Mouse (Mus musculus) naive thymus-derived CD4-positive, alpha-beta T cell, adult 2 months (primary cell): Measurements from ENCODE around the gene Dpp3.
A peak's percentile ranks its signal among the peaks of the same experiment; 100 is the strongest.
"Not testable (repeated sequence)": the region's sequence is repeated elsewhere in the genome, so short reads cannot be mapped to it uniquely, and the experiment has no call there.

Source experiments
- DNase-seq: peaks from one replicate; pipeline ENCODE4 v3.0.0-alpha.2; 2011; ENCODE audit warnings: low read depth

Dpp3 gene

GRCm38 (mm10) chr19:4896780-4897520 is 31.1 kb downstream of the Dpp3 start:
- no peak for DNase-seq

- DNase-seq, result no peak
Measured at GRCm38 (mm10) chr19:4891798-4892197, 36.3 kb downstream of the Dpp3 start.

DNA sequence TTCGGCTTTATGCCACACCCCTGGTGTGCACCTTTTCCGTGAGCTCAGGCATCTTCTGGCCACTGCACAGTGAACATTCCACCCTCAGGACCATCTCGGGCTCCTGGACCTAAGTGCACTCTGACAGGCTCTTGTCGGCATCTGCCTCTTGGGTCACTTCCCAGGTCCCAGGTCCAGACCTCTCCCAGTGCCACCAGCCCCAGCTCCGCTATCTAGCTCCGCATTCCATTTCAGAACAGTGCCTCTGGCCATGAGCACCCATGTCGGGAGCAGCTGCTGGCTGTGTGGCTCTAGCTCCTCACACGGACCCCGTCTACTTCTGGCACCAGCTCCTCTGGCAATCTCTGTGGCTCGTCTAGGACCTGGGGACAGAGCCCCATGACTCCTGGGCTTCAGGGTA is 38.3 kb downstream of the Dpp3 start:
- DNase-seq, result no peak

GRCm38 (mm10) chr19:4883961-4884360 is 44.1 kb downstream of the Dpp3 start:
- DNase-seq, result no peak

- no peak for DNase-seq
Measured at GRCm38 (mm10) chr19:4879324-4879703, 48.8 kb downstream of the Dpp3 start.

GRCm38 (mm10) chr19:4878405-4879323 is 49.4 kb downstream of the Dpp3 start, which contains the start of gene Zdhhc24:
Gene Zdhhc24, plus strand, starts transcription at chr19:4878668.
- peak; percentile 95 for DNase-seq

- DNase-seq, result no peak
Measured at GRCm38 (mm10) chr19:4877785-4878184, 50.3 kb downstream of the Dpp3 start, which contains the start of gene Actn3. Gene Actn3, minus strand, starts transcription at chr19:4877909.

DNA sequence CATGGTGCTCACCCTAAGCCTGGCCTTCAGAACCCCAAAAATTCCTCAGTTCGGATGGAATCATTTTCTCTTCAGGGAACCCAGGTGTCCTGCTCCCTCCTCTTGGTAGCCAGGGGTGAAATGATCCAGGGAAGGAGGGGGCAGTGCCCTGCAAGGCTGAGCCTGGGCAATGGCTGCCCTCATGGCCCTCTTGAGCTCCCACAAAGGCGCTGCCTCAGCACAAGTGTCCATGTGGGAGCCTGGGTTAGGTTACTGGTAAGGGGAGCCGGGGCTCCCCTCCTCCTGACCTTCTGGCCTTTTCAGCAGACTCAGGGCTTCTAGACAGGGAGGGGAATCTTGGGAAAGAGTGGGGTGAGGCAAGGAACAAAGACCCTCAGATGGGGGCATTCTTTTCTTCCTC is 51.3 kb downstream of the Dpp3 start:
- no peak for DNase-seq

- DNase-seq, result no peak
Measured at GRCm38 (mm10) chr19:4876241-4876640, 51.8 kb downstream of the Dpp3 start.

- not testable (repeated sequence) for DNase-seq
Measured at GRCm38 (mm10) chr19:4874613-4875012, 53.5 kb downstream of the Dpp3 start.

GRCm38 (mm10) chr19:4865147-4865546 is 62.9 kb downstream of the Dpp3 start:
- peak; percentile 47 for DNase-seq

DNA sequence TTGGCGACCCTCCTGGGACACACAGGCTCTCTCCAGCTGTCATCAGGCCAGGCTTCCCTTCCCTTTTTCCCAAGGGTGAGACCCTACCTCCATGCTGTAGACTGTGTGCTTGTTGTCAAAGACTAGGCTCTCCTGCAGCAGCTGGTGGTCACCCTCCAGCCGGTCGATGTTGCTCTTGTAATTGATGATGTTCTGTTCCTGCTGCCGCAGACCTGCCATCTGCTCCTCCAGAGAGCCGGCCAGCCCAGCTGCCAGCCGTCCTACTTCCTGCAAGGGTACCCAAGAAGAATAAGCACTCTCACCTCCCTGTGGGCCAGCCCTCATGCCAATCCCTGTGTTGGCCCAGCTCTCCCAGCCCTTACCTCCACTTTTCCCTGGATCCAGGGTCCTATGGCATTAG is 65.0 kb downstream of the Dpp3 start:
- no peak for DNase-seq

GRCm38 (mm10) chr19:4859081-4859480 is 69.0 kb downstream of the Dpp3 start:
- DNase-seq, result no peak
